ENCODE assay signal across 11 mouse cellular contexts in genomic region chr8:125335575-125336370, GRCm38 (mm10).
DNase-seq lines count a peak whose midpoint lies in the region; ATAC-seq and TF ChIP-seq lines count a peak whose summit lies in the region.
"Had no signal": no experiment of that assay in that cellular context is flagged by ENCODE, and none has a peak within 500 bp of the region (broad histone marks: within the 10 kb centered on the region; RNA-seq: fewer than 3 reads in every experiment).

No protein-coding gene starts in this region.

- H3K27ac ChIP-seq in hindbrain, embryonic 16.5 days (ENCODE audit: low read depth, low read length) = no peak overlapping the region
- no peak overlapping the region for H3K27ac ChIP-seq in stomach, postnatal 0 days (replicated peaks)
- H3K27ac ChIP-seq: layer of hippocampus, adult 2 months had no signal

- no peaks in the 10 kb centered on the region for H3K36me3 ChIP-seq in hindbrain, embryonic 16.5 days (ENCODE audit: control insufficient read depth, insufficient read depth, low read length)
- H3K36me3 ChIP-seq in stomach, postnatal 0 days (ENCODE audit: control insufficient read depth, insufficient read depth, low read length) = no peaks in the 10 kb centered on the region

- ATAC-seq in hindbrain, embryonic 16.5 days = peak; percentile 56; the same call in 1 of the 2 replicates
- ATAC-seq in stomach, postnatal 0 days (ENCODE audit: low FRiP score, low TSS enrichment) = no peak

- H3K4me2 ChIP-seq in hindbrain, embryonic 16.5 days (ENCODE audit: low read length) = peak overlapping the region; percentile 24; the same call in 1 of the 2 replicates
- no peak overlapping the region for H3K4me2 ChIP-seq in stomach, postnatal 0 days (replicated peaks; ENCODE audit: low read depth)

- TF ChIP-seq CTCF in stomach, postnatal 0 days (IDR thresholded peaks at IDR 0.05; ENCODE audit: low read depth) = no peak

- H3K9ac ChIP-seq in hindbrain, embryonic 16.5 days (ENCODE audit: low read depth, low read length) = peak overlapping the region; percentile 11; the same call in 1 of the 2 replicates
- no peak overlapping the region for H3K9ac ChIP-seq in stomach, postnatal 0 days (ENCODE audit: low read length)

- peak; percentile 70 to 75 for DNase-seq in cerebellum, postnatal 10 days
- no peak for DNase-seq in cerebellum, adult 11-12 months
- peak; percentile 33 for DNase-seq in right cerebral cortex, postnatal 14 days
- no peak for DNase-seq in right cerebral cortex, adult 2 months (ENCODE audit: low spot score in 2 of 2)
- DNase-seq in stomach, postnatal 0 days (ENCODE audit: low spot score) = peak; percentile 23
- DNase-seq in cerebellum, adult 9-10 months = no peak
- DNase-seq in urinary bladder, adult 18-20 months (ENCODE audit: low spot score in 2 of 2) = no peak
- DNase-seq: lung, postnatal 14 days; thymus, postnatal 25 days had no signal

- H3K4me1 ChIP-seq in hindbrain, embryonic 16.5 days (ENCODE audit: control insufficient read depth, insufficient read depth, low read depth, low read length) = peaks cover 10% of the 10 kb centered on the region; the same call in 1 of the 2 replicates
- H3K4me1 ChIP-seq in stomach, postnatal 0 days (replicated peaks; ENCODE audit: control insufficient read depth, insufficient read depth) = no peaks in the 10 kb centered on the region

- H3K4me3 ChIP-seq in hindbrain, embryonic 16.5 days (ENCODE audit: low read length) = no peak overlapping the region
- no peak overlapping the region for H3K4me3 ChIP-seq in stomach, postnatal 0 days (ENCODE audit: low read depth, low read length)
- H3K4me3 ChIP-seq: layer of hippocampus, adult 2 months had no signal

- no peaks in the 10 kb centered on the region for H3K9me3 ChIP-seq in hindbrain, embryonic 16.5 days (ENCODE audit: control insufficient read depth, low read length)
- H3K9me3 ChIP-seq in stomach, postnatal 0 days (ENCODE audit: control insufficient read depth, low read length) = no peaks in the 10 kb centered on the region

- no peaks in the 10 kb centered on the region; the same call in 1 of the 2 replicates for H3K27me3 ChIP-seq in hindbrain, embryonic 16.5 days (replicated peaks; ENCODE audit: control insufficient read depth, insufficient read depth, low read length)
- H3K27me3 ChIP-seq in stomach, postnatal 0 days (ENCODE audit: control insufficient read depth, insufficient read depth, low read length) = no peaks in the 10 kb centered on the region

- TF ChIP-seq EP300 in stomach, postnatal 0 days (optimal IDR thresholded peaks at IDR 0.05) = no peak

- WGBS in hindbrain, embryonic 16.5 days = 23% methylated on average over 28 of the region's 28 CpGs
- WGBS in stomach, postnatal 0 days = 75% methylated on average over 28 of the region's 28 CpGs

Comparison
In these comparisons a context has a peak if more than half of its experiments do, and no peak if none do; other contexts are left out.
1. DNase-seq: peak in cerebellum, postnatal 10 days (2 of 2), right cerebral cortex, postnatal 14 days (single experiment) and stomach, postnatal 0 days (single experiment); none in cerebellum, adult 11-12 months (single experiment), right cerebral cortex, adult 2 months (0 of 2), cerebellum, adult 9-10 months (single experiment) and urinary bladder, adult 18-20 months (0 of 2).